Mouse (Mus musculus) frontal cortex, adult 2 months (tissue): ENCODE results near the gene Dpagt1. TPM values are rescaled to one million over a fixed set of nuclear protein-coding genes. Genes with fewer than 3 reads are reported as not detected.
A peak's percentile ranks its signal among the peaks of the same experiment; 100 is the strongest.
"Not testable (repeated sequence)": the region's sequence is repeated elsewhere in the genome, so short reads cannot be mapped to it uniquely, and the experiment has no call there.

ENCODE experiments used
- DNase-seq, 2 experiments: peaks; one replicate each; pipeline ENCODE4 v3.0.0; 2022; ENCODE audit warnings: low spot score in 1 of 2; ENCODE audit errors: extremely low spot score in 1 of 2
- polyA plus RNA-seq: library from polyadenylated mRNA; depleted of rRNA; stranded (reverse); fragments of >200 nt; gene quantifications from 2 replicates; pipeline ENCODE4 v1.2.3, GENCODE M21; 2012

Dpagt1 gene
- polyA plus RNA-seq, 1 experiment = 21.1 TPM

DNA sequence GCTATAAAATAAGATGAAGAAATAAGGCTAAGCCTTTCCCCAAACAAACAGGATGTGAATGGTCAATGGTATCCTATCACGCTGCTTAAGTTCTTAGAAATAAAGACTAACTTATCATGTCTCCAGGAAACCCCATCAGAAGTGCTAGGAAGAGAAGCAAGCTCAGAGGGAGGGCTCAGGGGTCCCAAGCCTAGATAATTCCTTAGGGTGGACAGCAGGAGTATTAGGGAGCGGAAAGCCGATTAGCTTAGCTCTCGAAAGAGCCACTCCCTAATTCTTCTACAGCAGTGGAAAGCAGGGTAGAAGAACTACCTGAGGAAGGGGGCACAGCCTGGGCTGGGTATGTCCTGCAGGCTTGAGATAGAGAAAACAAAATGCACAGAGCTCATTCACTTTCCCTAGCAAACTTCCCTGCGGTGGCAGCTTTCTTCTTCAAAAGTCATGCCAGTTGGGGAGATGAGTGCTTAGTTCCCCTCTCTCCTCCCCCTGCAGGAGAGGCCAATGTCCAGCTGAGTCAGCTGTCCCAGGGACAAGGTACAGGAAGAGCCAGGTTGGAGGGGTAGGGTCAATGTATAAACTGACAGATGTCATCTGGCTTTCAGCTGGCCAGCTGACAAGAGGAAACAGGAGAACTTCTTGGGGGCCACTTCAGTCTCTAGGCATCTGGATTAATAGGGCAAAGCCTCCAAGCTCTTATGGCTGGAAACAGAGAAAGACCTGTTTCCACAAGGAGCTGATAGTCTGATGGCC is 7.6 kb upstream of the Dpagt1 start:
- no peak for DNase-seq

DNA sequence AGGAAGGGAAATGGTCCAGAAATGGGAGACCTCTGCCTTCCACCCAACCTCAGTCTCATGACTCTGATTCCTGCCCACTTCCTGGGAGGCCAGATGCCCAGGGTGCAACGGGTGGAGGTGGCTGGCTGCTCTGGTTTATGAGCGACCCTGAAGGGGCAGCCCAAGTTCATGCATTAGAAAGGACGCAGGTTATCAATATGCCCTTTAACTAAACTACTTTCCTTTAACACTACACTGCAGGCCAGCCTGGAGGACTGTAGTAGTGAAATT is 7.1 kb upstream of the Dpagt1 start:
- DNase-seq = no peak

DNA sequence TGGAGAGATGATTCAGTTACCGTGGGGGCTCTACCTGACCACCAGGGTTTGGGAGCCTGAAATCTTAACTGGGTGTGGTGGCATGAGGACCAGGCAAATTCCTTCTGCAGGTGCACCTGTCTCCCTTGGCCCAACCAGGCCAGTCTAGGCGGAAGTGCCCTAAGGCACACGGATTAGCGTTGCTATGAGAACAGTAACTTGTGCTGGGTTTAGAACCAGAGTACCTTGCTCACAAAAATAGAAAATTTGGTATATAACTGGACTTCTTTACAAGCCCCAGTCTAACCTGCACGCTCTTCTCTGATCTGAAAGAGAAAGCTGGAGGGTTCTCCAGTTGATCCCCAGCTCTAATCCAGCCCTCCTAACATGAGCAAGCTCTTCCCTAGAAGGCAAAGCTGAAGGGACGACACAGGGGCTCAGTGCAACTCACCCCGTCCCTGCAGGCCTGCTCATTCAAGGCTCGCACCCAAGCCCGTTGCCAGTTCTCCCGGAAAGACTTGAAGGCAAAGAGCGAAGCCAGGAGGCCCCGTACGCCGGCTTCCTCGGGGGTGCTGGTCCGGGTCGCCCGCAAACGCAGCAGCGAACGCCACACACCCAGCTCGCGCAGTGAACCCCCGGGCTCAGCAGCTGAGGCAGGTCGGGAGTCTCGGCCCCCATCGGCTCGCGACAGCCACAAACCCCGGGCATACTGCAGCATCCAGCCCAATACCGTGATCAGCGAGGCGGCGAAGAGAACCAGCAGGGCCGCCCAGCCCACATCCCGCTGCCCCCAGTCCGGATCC is 6.5 kb upstream of the Dpagt1 start:
- no peak for DNase-seq

DNA sequence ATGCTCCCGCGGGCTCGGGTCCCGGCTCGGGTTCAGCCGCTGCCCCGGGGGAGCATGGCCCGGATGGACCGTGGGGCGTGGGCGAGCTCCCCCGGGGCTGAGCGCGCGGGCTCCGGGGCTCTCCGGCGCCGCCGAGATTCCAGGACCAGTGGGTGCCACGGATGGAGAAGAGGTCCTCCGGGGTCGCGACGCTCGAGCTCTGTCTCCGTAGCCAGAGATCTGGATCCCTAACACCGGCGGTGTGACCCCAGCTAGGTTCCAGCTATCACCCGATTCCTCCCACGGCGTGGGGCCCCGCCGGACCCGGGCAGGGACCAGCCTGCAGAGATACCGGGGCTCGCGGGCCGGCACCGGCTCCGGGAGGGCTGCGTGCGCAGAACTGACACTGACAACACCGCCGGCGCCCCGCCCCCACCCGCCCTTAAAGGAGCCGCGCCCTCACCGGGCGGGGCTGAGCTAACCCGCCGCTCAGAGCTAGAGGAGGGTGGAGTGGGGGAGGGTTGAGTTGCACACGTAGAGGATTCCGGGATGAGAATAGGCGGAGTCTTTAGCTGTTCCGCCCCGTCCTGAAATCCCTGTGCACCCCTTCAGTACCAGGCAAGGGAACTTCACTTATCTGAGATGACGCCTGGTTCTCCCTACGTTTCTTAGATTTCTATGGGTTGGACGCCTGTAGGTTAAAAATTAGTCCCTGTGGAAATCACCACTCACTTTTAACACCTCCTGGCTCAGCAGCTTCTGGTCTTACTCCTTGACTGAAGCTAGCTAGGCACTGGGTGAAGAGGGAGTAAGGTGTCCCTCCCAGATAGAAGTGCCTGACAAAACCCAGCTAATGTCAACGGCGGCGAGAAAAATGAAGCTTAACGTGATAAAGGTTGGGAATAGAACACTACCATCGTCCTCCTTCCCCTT is 5.7 kb upstream of the Dpagt1 start, which contains the start of gene C2cd2l:
C2cd2l (minus strand) TSS at position 399 of the 912 bp plus-strand sequence.
- peak; percentile 92 to 96 for DNase-seq

DNA sequence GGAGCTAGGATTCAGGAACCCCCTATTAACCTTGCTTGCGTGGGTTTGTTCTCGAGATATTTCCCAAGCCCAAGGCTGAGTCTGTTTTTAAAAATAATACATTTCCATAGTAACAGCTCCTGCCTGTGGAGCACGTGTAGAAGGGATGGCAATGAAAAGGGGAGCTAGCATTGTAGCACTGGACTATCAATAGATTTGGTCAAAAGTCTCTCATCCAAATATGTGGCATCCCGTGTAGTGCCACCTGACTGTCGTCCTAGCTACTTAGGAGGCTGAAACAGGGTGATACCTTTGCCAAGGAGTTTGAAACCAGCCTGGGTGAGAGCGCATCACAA is 5.1 kb upstream of the Dpagt1 start:
- DNase-seq = peak in 1 of 2 experiments; percentile 66

DNA sequence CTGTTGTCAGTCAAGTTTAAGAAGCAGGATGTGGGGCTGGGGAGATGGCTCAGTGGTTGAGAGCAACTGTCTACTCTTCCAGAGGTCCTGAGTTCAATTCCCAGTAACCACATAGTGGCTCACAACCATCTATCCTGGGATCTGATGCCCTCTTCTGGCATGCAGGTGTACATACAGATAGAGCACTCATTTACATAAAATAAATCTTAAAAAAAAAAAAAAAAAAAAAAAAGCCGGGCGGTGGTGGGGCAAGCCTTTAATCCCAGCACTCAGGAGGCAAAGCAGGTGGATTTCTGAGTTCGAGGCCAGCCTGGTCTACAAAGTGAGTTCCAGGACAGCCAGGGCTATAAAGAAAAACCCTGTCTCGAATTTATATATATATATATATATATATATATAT is 2.2 kb upstream of the Dpagt1 start:
- not testable (repeated sequence) for DNase-seq

DNA sequence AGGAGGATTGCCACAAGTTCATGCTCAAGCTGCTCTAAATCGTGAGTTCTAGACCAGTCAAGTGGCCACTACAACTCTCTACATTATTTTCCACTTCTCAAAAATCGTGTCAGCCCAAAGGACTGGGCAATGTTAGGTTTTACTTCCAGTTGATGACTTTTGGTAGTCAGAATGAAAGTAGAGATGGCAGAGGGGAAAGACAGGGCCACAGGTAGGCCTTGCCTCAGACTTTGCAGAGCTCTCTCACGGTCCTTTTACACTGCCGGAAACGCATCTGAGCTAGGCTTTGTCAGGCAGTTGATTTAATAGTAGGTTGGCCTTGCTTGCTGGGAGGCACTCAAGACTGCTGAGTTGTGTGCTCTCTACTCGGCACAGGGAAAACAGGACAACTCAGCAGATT is 1.7 kb upstream of the Dpagt1 start:
- no peak for DNase-seq

DNA sequence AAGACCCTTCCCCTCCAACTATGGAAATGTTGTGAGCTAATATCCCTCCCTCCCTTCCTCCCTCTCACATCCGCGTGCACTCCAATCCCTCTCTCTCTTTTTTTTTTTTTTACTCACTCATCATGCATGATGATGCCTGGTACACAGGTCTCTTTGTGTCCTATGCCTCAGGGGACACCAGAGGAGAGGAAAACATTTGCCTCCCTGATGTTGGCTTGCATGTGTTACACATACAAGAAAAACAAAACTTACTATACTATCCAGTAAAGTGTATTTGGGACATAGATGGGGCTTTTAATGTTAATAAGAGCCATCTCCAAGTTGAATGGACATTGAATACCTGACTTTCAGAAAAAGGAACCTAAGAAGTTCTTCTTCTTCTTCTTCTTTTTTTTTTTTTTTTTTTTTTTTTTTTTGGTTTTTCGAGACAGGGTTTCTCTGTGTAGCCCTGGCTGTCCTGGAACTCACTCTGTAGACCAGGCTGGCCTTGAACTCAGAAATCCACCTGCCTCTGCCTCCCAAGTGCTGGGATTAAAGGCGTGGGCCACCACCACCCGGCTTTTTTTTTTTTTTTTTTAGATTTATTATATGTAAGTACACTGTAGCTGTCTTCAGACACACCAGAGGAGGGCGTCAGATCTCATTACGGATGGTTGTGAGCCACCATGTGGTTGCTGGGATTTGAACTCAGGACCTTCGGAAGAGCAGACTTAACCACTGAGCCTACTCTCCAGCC is 619 bp upstream of the Dpagt1 start:
- DNase-seq = not testable (repeated sequence)

DNA sequence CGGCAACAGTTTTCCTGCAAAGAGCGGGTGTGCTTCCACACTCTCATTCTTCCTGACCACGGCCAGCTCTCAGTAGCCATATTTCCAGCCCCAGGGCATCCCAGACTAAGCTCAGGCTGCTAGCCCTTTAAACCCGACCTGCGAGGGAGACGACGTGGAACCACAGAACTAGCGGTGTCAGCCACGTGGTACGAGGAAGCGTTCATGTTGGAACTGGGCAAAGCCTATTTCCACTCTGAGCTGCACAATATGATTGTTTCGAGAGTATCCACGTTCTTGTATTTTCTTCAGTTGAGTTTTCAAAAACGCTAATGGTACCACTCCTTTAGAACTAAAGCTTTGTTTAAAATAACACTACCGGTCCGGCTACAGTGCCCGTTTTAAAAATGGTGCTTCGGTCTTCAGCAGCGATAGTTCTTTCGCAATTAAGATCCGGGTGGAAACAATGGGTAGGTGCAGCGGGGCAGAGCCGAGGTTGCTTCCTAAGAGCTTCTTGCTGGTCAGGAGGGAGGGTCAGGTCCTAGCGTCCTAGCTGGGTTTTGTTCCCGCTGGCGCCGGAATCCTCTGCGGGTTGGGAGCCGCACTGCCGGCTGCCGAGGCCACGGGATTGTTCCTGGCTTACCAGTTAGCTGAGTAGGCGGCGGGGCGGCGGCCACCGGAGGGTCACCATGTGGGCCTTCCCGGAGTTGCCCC is 698 bp downstream of the Dpagt1 start:
- DNase-seq = peak; percentile 79 to 90

DNA sequence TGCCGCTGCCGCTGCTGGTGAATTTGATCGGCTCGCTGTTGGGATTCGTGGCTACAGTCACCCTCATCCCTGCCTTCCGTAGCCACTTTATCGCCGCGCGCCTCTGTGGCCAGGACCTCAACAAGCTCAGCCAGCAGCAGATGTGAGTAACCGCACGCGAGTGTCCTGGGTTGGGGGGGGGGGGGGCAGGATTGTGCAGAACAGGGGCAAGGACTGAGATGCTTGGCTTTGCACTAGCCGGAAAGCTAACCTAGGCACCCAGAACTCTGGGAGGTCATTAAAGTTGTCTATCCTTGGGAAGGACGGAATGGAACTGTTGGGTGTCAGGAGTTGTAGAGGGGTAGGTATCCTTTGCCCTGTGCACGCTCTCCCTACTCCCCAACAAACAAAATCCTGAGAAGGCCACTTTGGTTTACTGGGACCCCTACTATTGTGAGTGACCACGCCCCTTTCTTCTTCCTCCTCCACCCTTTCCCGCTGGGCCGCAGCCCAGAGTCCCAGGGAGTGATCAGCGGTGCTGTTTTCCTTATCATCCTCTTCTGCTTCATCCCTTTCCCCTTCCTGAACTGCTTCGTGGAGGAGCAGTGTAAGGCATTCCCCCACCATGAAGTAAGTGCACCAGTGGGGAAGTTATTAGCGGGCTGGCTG is 1.4 kb downstream of the Dpagt1 start:
- DNase-seq = no peak

DNA sequence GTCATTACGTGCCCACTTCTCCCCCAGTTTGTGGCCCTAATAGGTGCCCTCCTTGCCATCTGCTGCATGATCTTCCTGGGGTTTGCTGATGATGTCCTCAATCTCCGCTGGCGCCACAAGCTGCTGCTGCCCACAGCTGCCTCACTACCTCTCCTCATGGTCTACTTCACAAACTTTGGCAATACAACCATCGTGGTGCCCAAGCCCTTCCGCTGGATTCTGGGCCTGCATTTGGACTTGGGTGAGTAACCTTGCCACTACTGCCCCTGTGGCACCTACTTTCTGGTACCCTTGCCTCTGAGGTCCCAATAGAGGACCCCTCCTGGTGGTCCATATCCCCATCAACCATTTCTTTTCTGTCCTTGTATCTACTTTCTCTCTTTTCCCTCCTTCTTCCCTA is 2.1 kb downstream of the Dpagt1 start:
- no peak for DNase-seq

DNA sequence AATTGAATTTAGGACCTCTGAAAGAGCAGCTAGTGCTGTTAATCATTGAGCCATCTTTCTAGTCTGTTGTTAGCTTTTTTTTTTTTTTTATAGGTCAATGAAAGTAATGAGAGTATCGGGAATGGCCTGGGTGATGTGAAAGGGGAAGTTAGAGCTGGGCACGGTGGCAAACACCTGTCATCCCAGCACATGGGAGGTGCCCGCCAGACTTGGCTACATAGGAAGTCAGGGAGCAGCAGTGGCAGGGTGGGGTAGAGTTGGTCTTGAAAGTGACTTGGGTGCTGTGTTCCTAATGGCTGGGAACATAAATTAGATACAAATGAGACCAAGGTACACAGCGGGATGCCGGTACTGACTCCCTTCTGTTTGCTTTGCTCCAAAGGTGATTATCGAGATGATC is 4.9 kb downstream of the Dpagt1 start:
- no peak for DNase-seq

DNA sequence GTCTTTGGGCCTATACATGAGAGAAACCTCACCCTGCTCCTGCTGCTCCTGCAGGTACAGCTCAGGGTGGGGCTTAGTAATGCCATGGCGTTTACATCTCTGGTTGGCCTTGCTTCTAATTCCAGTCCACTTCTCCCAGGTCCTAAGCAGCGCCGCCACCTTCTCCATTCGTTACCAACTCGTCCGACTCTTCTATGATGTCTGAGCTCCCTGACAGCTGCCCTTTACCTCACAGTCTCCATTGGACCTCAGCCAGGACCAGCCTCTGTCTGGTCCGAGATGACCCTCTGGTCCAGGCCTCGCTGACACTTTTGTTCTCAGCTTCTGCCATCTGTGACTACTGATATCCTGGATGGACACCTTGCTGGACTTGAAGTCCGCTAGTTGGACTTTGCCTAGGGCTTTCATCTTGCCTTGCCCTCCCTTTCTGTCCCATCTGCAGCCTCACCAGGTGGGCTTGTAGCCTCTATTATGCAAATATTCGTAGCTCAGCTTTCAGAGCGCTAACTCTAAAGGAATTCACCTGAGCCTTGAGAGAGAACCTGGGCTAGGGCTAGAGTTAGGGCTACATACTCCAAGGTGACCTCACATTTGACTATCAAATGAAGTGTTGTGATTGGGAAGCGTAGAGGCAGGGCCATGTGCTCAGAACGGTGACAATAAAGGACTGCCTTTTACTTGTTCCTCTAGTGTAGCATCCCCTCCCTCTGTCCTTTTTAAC is 7.3 kb downstream of the Dpagt1 start:
- DNase-seq = no peak

DNA sequence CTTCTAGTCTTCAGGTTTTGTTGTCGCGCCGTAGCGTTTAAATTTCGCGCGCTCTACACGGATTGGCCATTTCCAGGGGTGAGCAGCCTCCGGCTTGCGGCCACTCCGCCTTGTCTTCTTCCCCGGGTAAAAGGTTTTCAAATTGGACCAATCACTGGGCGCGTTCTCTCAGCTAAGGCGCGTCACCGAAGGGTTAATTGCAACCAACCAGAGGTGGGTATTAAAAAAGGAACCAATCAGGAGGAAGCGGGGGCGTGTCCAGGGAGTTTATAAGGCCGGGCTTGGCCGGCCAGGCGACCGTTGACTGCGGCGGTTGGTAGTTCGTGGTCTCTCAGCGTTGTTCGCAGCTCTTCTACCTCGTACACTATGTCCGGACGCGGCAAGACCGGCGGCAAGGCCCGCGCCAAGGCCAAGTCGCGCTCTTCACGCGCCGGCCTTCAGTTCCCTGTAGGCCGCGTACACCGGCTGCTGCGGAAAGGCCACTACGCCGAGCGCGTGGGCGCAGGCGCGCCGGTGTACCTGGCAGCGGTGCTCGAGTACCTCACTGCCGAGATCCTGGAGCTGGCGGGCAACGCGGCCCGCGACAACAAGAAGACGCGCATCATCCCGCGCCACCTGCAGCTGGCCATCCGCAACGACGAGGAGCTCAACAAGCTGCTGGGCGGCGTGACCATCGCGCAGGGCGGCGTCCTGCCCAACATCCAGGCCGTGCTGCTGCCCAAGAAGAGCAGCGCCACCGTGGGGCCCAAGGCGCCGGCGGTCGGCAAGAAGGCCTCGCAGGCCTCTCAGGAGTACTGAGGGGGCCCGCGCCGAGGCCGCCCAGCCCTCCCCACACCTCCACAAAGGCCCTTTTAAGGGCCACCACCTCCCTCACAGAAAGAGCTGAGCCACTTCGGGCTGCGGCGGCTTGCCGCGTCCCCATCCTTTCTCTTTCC is 8.8 kb downstream of the Dpagt1 start, which contains the start of gene H2afx:
H2afx (plus strand) TSS at position 299 of the 935 bp plus-strand sequence.
- peak; percentile 100 for DNase-seq

DNA sequence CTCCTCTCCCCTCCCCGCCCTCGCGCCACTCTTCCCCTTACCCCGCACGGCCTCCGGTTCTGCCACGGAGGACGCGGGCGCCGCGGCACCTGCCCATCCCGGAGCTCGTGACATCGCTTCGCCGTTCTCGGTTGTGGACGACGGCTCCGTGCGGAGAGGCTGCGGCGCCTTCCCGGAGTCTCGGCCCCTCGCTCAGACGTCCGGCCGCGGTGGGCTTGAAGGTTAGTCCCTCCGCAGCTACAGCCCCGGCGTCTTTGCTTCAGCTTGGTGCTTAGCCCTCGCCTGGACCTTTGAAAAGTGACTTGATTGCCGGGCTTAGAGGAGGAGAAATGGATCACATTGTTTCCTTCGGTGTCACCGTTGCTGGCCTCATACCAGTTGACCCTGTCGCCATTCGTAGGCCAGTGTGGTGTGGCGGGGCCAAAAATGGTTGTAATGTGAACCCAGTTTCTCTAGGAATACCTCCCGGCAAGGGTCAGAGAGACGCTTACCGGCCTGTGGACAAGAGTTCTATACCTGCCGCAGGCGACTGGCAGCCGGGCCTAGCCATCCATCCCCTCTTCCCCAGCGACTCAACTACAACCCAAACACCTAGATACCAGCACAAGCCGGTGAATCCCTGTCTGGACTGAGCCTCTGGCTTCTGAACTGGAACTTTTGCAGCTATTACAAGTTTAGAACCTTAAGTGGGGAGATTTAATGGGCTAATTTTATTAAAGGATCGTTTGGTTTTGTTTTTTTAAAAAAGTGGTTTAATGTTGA is 9.7 kb downstream of the Dpagt1 start:
- DNase-seq = no peak

DNA sequence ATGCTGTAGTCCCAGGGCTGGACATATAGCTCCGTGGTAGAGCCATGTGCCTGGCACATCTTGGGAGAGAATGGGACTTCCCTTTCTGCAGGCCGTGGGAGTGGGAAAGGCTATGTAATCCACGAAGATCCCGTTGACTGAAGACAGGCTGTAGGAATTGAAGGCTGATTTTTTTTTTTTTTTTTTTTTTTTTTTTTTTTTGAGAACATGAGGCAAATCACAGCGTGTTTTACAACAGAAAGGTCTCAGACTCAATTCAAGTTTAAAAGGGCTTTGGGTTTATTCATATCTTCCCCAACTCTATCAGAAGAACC is 10.2 kb downstream of the Dpagt1 start:
- no peak for DNase-seq

DNA sequence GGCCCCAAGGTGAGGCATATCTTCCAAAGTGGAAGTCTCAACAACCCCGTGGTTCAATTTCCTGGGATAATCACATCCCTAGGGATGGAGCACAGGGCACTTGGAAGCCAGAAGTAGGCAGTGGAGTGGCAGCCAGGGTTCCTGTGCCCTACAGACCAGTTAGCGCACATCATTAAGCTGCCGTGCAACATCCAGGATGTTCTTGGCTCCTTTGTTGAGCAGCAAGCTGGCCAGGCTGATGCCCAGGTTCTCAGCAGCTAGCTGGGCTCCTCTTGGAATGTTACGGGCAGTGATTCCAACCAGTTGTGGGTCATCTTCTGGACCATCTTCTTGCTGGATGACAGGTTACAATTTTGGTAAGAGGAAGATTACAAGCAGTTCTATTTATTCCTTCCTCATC is 10.7 kb downstream of the Dpagt1 start:
- DNase-seq = not testable (repeated sequence)
